ENCODE assay signal across 18 mouse cellular contexts in the genomic region with DNA sequence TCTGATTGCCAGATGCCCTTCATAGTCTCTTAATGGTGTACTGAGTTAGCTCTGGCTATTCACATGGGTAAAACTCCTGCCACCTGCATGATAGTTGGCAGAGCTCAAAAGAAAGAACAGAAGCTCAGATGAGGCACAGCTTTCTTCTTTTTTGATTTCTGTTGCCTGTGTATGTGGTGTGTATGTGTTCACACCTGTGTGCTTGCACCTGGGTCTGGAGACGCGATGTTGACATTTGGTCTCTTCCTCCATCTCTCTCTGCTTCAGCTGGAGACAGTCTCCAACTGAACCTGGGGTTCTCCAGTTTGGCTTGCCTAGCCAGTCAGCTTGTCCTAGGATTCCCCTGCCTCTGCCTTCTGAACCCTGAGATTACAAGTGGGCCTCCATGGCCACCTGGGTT.
"Had no signal": no experiment of that assay in that cellular context is flagged by ENCODE, and none has a peak within 500 bp of the region (broad histone marks: within the 10 kb centered on the region; RNA-seq: fewer than 3 reads in every experiment).

No protein-coding gene starts in this region.

- DNase-seq: liver; liver, embryonic 13.5 days; liver, postnatal 0 days; lung, adult 2 months; lung, postnatal 14 days; lung, postnatal 36 days; right cerebral cortex, adult 18-20 months; right cerebral cortex, postnatal 25 days; right cerebral cortex, postnatal 4 days; spleen, adult 18-20 months had no signal

- H3K27ac ChIP-seq: liver, embryonic 13.5 days; liver, embryonic 15.5 days; lung, embryonic 15.5 days; macrophage; midbrain, embryonic 12.5 days; neural tube, embryonic 12.5 days had no signal

- H3K9me3 ChIP-seq: liver, embryonic 13.5 days; liver, embryonic 15.5 days; lung, embryonic 15.5 days; midbrain, embryonic 12.5 days; neural tube, embryonic 12.5 days had no signal

- H3K4me2 ChIP-seq: liver, embryonic 11.5 days; liver, embryonic 13.5 days; liver, embryonic 15.5 days; lung, embryonic 15.5 days; midbrain, embryonic 12.5 days; neural tube, embryonic 12.5 days had no signal

- ATAC-seq: liver, postnatal 0 days; lung, postnatal 0 days had no signal

- H3K27me3 ChIP-seq: liver, embryonic 13.5 days; liver, embryonic 15.5 days; lung, embryonic 15.5 days; midbrain, embryonic 12.5 days; neural tube, embryonic 12.5 days had no signal

- H3K4me3 ChIP-seq: liver, embryonic 13.5 days; liver, embryonic 15.5 days; lung, embryonic 15.5 days; megakaryocyte, embryonic 14.5 days; midbrain, embryonic 12.5 days; neural tube, embryonic 12.5 days had no signal

- H3K9ac ChIP-seq: liver, embryonic 13.5 days; liver, embryonic 15.5 days; liver, postnatal 0 days; lung, embryonic 15.5 days; midbrain, embryonic 12.5 days; neural tube, embryonic 12.5 days had no signal

- H3K36me3 ChIP-seq: liver, embryonic 13.5 days; liver, embryonic 15.5 days; lung, embryonic 15.5 days; midbrain, embryonic 12.5 days; neural tube, embryonic 12.5 days had no signal

- H3K4me1 ChIP-seq: liver, embryonic 13.5 days; liver, embryonic 15.5 days; megakaryocyte, embryonic 14.5 days had no signal
